Mouse (Mus musculus): ENCODE data around the gene Enho. TPM values are rescaled to one million over a fixed set of nuclear protein-coding genes. Genes with fewer than 3 reads are reported as not detected.

Gene Enho
- total RNA-seq, 1 experiment = 5.8 TPM

GRCm38 (mm10) chr4:41638186-41638731, 1.9 kb downstream of the Enho start:
- Histone ChIP-seq H3K4me3 (ENCODE audit: insufficient read depth in 1 of 2, low read depth in 1 of 2, low read length in 2 of 2, poor library complexity in 1 of 2, severe bottlenecking in 1 of 2) (no peak overlapping the region), H3K9ac (ENCODE audit: insufficient read depth, low read depth, low read length, poor library complexity, severe bottlenecking) (no peak overlapping the region), H3K27ac (ENCODE audit: insufficient read depth, low read depth, low read length, poor library complexity, severe bottlenecking) (no peak overlapping the region), H3K36me3 (ENCODE audit: control insufficient read depth, insufficient read depth, low read length, poor library complexity, severe bottlenecking) (no peaks in the 10 kb centered on the region), H3K4me1 (ENCODE audit: control insufficient read depth in 2 of 2, insufficient read depth in 2 of 2, low read length in 2 of 2, poor library complexity in 1 of 2) (peaks cover 2% of the 10 kb centered on the region in 2 experiments; a peak in 2 of 4 replicates), H3K9me3 (ENCODE audit: control insufficient read depth, insufficient read depth, low read depth, low read length) (no peaks in the 10 kb centered on the region)
- no peak for TF ChIP-seq ZNF384 (IDR thresholded peaks at IDR 0.05; ENCODE audit: low read depth, low read length)
- TF ChIP-seq MAFK (IDR thresholded peaks at IDR 0.05; ENCODE audit: insufficient read depth, low read depth, low read length) = no peak
- no peak for TF ChIP-seq ZC3H11A (IDR thresholded peaks at IDR 0.05; ENCODE audit: borderline replicate concordance, low read depth, low read length)
- TF ChIP-seq HCFC1 (IDR thresholded peaks at IDR 0.05; ENCODE audit: borderline replicate concordance, insufficient read depth, low read length) = no peak
- TF ChIP-seq CHD2 (IDR thresholded peaks at IDR 0.05; ENCODE audit: low read depth, low read length) = no peak
- no peak for DNase-seq (ENCODE audit: low read depth, low spot score)
- in situ Hi-C loops (cut with MboI; ENCODE audit: low sequenced_read_pairs in 2 of 2, unreplicated experiment in 2 of 2) = no loop called here

GRCm38 (mm10) chr4:41636882-41637635, 3.1 kb downstream of the Enho start:
- H3K4me3 ChIP-seq (ENCODE audit: insufficient read depth in 1 of 2, low read depth in 1 of 2, low read length in 2 of 2, poor library complexity in 1 of 2, severe bottlenecking in 1 of 2) = no peak overlapping the region
- H3K9ac ChIP-seq (ENCODE audit: insufficient read depth, low read depth, low read length, poor library complexity, severe bottlenecking) = no peak overlapping the region
- no peaks in the 10 kb centered on the region for H3K36me3 ChIP-seq (ENCODE audit: control insufficient read depth, insufficient read depth, low read length, poor library complexity, severe bottlenecking)
- DNase-seq (ENCODE audit: low read depth, low spot score) = no peak
- H3K9me3 ChIP-seq (ENCODE audit: control insufficient read depth, insufficient read depth, low read depth, low read length) = no peaks in the 10 kb centered on the region
- peaks cover 2% of the 10 kb centered on the region in 2 experiments; a peak in 2 of 4 replicates for H3K4me1 ChIP-seq (ENCODE audit: control insufficient read depth in 2 of 2, insufficient read depth in 2 of 2, low read length in 2 of 2, poor library complexity in 1 of 2)
- TF ChIP-seq ZC3H11A (IDR thresholded peaks at IDR 0.05; ENCODE audit: borderline replicate concordance, low read depth, low read length) (no peak), ZNF384 (IDR thresholded peaks at IDR 0.05; ENCODE audit: low read depth, low read length) (no peak), MAFK (IDR thresholded peaks at IDR 0.05; ENCODE audit: insufficient read depth, low read depth, low read length) (no peak)
- in situ Hi-C loops (cut with MboI; ENCODE audit: low sequenced_read_pairs in 2 of 2, unreplicated experiment in 2 of 2) = no loop called here
- no peak overlapping the region for H3K27ac ChIP-seq (ENCODE audit: insufficient read depth, low read depth, low read length, poor library complexity, severe bottlenecking)

DNA sequence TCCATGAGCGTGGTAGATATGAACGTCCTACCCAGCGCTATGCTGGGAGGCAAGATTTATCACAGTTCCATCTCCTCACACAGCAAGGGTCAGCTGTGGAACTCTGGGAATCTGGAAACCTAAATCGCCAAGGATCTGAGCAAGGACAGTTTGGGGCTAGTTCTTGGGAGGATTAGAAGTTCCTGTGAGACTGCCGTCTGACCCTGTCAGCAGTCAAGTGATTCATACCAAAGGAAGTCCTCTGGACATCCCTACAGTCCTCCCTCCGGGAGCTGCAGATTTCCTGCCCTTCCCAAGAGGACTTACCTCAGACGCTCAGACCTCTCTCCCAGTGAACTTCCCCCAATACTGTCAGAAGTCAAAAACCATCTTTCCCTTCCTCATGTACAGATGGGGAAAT, 3.8 kb downstream of the Enho start:
- DNase-seq (ENCODE audit: low read depth, low spot score) = no peak
- in situ Hi-C loops (cut with MboI; ENCODE audit: low sequenced_read_pairs in 2 of 2, unreplicated experiment in 2 of 2) = no loop called here
- no peak overlapping the region for H3K27ac ChIP-seq (ENCODE audit: insufficient read depth, low read depth, low read length, poor library complexity, severe bottlenecking)
- TF ChIP-seq ZC3H11A (IDR thresholded peaks at IDR 0.05; ENCODE audit: borderline replicate concordance, low read depth, low read length) (no peak), CHD2 (IDR thresholded peaks at IDR 0.05; ENCODE audit: low read depth, low read length) (no peak), MAFK (IDR thresholded peaks at IDR 0.05; ENCODE audit: insufficient read depth, low read depth, low read length) (no peak), HCFC1 (IDR thresholded peaks at IDR 0.05; ENCODE audit: borderline replicate concordance, insufficient read depth, low read length) (no peak), ZNF384 (IDR thresholded peaks at IDR 0.05; ENCODE audit: low read depth, low read length) (no peak)
- no peak overlapping the region for H3K9ac ChIP-seq (ENCODE audit: insufficient read depth, low read depth, low read length, poor library complexity, severe bottlenecking)
- no peaks in the 10 kb centered on the region for H3K36me3 ChIP-seq (ENCODE audit: control insufficient read depth, insufficient read depth, low read length, poor library complexity, severe bottlenecking)
- H3K4me1 ChIP-seq (ENCODE audit: control insufficient read depth in 2 of 2, insufficient read depth in 2 of 2, low read length in 2 of 2, poor library complexity in 1 of 2) = peaks cover 4% of the 10 kb centered on the region in 2 experiments
- no peaks in the 10 kb centered on the region for H3K9me3 ChIP-seq (ENCODE audit: control insufficient read depth, insufficient read depth, low read depth, low read length)
- H3K4me3 ChIP-seq (ENCODE audit: insufficient read depth in 1 of 2, low read depth in 1 of 2, low read length in 2 of 2, poor library complexity in 1 of 2, severe bottlenecking in 1 of 2) = no peak overlapping the region

DNA sequence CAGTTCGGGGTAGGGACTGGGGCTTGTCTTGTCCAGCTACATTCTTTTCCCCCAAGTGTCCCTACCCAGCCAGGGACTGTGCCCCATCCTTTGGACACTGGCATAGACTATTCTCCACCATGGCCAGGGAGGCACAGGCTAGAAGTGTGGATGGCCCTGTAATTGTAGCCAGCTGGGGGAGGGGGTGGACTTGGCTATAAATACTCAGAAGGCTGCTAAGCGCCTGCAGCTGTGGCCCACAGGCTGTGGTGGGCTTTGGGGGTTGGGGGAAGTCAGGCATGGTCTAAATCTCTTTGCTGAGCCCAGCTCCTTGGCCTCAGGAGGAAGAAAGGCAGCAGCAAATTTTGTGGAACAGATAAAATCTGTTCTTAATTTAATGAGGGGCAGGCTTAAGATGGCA, 4.2 kb downstream of the Enho start:
- Histone ChIP-seq H3K4me1 (ENCODE audit: control insufficient read depth in 2 of 2, insufficient read depth in 2 of 2, low read length in 2 of 2, poor library complexity in 1 of 2) (peaks cover 6 to 8% of the 10 kb centered on the region in 2 experiments), H3K4me3 (ENCODE audit: insufficient read depth in 1 of 2, low read depth in 1 of 2, low read length in 2 of 2, poor library complexity in 1 of 2, severe bottlenecking in 1 of 2) (no peak overlapping the region), H3K9me3 (ENCODE audit: control insufficient read depth, insufficient read depth, low read depth, low read length) (no peaks in the 10 kb centered on the region), H3K27ac (ENCODE audit: insufficient read depth, low read depth, low read length, poor library complexity, severe bottlenecking) (no peak overlapping the region), H3K36me3 (ENCODE audit: control insufficient read depth, insufficient read depth, low read length, poor library complexity, severe bottlenecking) (no peaks in the 10 kb centered on the region), H3K9ac (ENCODE audit: insufficient read depth, low read depth, low read length, poor library complexity, severe bottlenecking) (no peak overlapping the region)
- no peak for DNase-seq (ENCODE audit: low read depth, low spot score)
- TF ChIP-seq MAFK (IDR thresholded peaks at IDR 0.05; ENCODE audit: insufficient read depth, low read depth, low read length) (no peak), ZNF384 (IDR thresholded peaks at IDR 0.05; ENCODE audit: low read depth, low read length) (no peak), ZC3H11A (IDR thresholded peaks at IDR 0.05; ENCODE audit: borderline replicate concordance, low read depth, low read length) (no peak), HCFC1 (IDR thresholded peaks at IDR 0.05; ENCODE audit: borderline replicate concordance, insufficient read depth, low read length) (no peak), CHD2 (IDR thresholded peaks at IDR 0.05; ENCODE audit: low read depth, low read length) (no peak)
- in situ Hi-C loops (cut with MboI; ENCODE audit: low sequenced_read_pairs in 2 of 2, unreplicated experiment in 2 of 2) = no loop called here
